Mouse (Mus musculus): ENCODE results near the gene Gstm5. TPM values are rescaled to one million over a fixed set of nuclear protein-coding genes. Genes with fewer than 3 reads are reported as not detected.

Gene Gstm5
- polyA plus RNA-seq, 1 experiment from 2014 or later = 239 TPM

DNA sequence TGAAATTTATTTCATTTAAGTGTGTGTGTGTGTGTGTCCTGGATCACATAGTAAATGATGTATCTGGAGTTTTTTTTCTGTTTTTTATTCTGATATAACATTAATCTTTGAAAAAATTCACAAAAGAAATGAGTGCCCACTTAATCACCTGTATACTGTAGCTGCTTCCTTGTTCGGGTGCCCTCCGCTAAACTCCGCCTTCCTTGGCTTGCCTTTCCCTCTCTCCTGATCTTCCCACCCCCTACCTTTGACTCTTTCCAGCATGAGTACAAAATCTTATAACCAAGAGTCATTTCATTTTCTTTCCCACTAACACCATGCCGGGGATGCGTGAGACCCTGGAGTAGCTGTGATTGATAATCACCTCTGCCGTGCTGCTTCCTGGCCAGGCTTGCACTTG, 36.5 kb downstream of the Gstm5 start:
- ATAC-seq = peak; percentile 8; the same call in 1 of the 2 replicates
- Histone ChIP-seq H3K4me1 (ENCODE audit: control insufficient read depth, insufficient read depth, low read length) (peaks cover 12% of the 10 kb centered on the region), H3K27me3 (ENCODE audit: control insufficient read depth, insufficient read depth, low read depth, low read length) (no peaks in the 10 kb centered on the region), H3K9me3 (replicated peaks; ENCODE audit: control insufficient read depth, low read length, poor library complexity, severe bottlenecking) (no peaks in the 10 kb centered on the region), H3K4me2 (ENCODE audit: low read length) (no peak overlapping the region), H3K9ac (ENCODE audit: low read depth, low read length) (no peak overlapping the region), H3K4me3 (ENCODE audit: low read depth, low read length) (no peak overlapping the region), H3K27ac (ENCODE audit: low read length) (peak overlapping the region; percentile 18; the same call in 1 of the 2 replicates), H3K36me3 (ENCODE audit: control insufficient read depth, insufficient read depth, low read length) (no peaks in the 10 kb centered on the region)
- 71% methylated on average over 6 of the region's 6 CpGs for WGBS

DNA sequence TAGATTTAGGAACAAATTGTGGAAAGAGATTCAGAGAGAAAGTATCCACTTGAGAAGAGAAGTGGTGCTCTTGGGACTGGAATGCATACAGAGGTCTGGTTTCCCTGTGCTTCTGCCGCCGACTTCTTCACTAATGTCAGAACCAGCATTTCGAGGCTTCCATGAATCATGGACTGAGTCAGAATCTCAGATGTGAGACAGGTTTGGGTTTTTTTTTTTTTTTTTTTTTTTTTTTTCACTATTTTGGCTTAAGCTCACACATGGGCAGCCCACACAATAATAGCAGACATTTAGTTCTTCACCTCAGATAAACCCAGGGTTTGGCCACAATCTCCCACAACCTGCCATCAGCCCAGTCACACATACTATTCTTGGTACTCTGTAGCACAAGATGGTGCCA, 39.6 kb downstream of the Gstm5 start:
- 87% methylated on average over 3 of the region's 3 CpGs for WGBS
- Histone ChIP-seq H3K36me3 (ENCODE audit: control insufficient read depth, insufficient read depth, low read length) (no peaks in the 10 kb centered on the region), H3K27ac (ENCODE audit: low read length) (no peak overlapping the region), H3K9me3 (replicated peaks; ENCODE audit: control insufficient read depth, low read length, poor library complexity, severe bottlenecking) (no peaks in the 10 kb centered on the region), H3K4me3 (ENCODE audit: low read depth, low read length) (no peak overlapping the region), H3K4me1 (ENCODE audit: control insufficient read depth, insufficient read depth, low read length) (peaks cover 16% of the 10 kb centered on the region), H3K4me2 (ENCODE audit: low read length) (no peak overlapping the region), H3K9ac (ENCODE audit: low read depth, low read length) (no peak overlapping the region), H3K27me3 (ENCODE audit: control insufficient read depth, insufficient read depth, low read depth, low read length) (no peaks in the 10 kb centered on the region)
- no peak for ATAC-seq

DNA sequence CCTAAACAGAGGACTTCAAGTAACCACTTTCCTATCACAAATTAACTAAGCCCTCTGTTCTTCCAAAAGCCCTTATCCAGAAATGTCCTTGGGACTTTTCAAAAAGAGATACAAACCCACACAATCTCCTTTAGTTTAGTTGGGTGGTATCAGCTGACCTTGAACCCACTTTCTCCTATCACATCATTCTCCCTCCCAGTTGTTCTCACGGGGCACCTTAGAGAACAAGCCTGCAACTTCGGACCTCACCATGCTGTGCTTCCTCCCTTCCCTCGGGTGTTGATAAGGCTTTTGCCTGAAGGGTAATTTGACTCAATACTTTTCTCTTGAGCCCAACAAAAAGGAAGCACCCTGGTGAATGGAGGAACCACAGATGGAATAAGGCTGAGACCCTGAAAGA, 40.3 kb downstream of the Gstm5 start:
- WGBS = 70% methylated on average over 3 of the region's 3 CpGs
- Histone ChIP-seq H3K36me3 (ENCODE audit: control insufficient read depth, insufficient read depth, low read length) (no peaks in the 10 kb centered on the region), H3K27ac (ENCODE audit: low read length) (no peak overlapping the region), H3K4me1 (ENCODE audit: control insufficient read depth, insufficient read depth, low read length) (peaks cover 18% of the 10 kb centered on the region), H3K9me3 (replicated peaks; ENCODE audit: control insufficient read depth, low read length, poor library complexity, severe bottlenecking) (no peaks in the 10 kb centered on the region), H3K4me2 (ENCODE audit: low read length) (no peak overlapping the region), H3K4me3 (ENCODE audit: low read depth, low read length) (no peak overlapping the region), H3K27me3 (ENCODE audit: control insufficient read depth, insufficient read depth, low read depth, low read length) (no peaks in the 10 kb centered on the region), H3K9ac (ENCODE audit: low read depth, low read length) (no peak overlapping the region)
- ATAC-seq = no peak

DNA sequence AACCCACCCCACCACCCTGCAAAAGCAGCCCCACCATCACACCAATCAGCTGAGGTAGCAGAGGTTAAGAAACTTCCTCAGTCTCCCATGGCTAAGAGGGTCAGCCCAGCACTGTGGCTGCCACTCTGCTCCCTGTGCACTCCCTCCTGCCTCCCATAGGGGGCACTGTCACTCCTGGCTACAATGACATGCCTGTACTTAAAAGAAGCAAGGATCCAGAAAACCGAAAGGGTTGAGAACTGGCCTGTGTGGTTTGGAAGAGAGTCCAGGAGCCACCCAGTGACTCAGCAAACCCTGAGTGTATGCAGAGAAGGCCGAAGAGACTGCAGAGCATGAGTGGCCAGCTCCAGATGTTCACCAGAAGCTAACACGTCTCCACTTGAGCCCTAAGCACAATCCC, 43.8 kb downstream of the Gstm5 start:
- no peak for ATAC-seq
- H3K9me3 ChIP-seq (replicated peaks; ENCODE audit: control insufficient read depth, low read length, poor library complexity, severe bottlenecking) = no peaks in the 10 kb centered on the region
- H3K27me3 ChIP-seq (ENCODE audit: control insufficient read depth, insufficient read depth, low read depth, low read length) = no peaks in the 10 kb centered on the region
- H3K4me1 ChIP-seq (ENCODE audit: control insufficient read depth, insufficient read depth, low read length) = peaks cover 16% of the 10 kb centered on the region; the same call in 1 of the 2 replicates
- 54% methylated on average over 3 of the region's 3 CpGs for WGBS
- no peak overlapping the region for H3K4me3 ChIP-seq (ENCODE audit: low read depth, low read length)
- no peak overlapping the region for H3K4me2 ChIP-seq (ENCODE audit: low read length)
- H3K27ac ChIP-seq (ENCODE audit: low read length) = peak overlapping the region; percentile 59
- H3K9ac ChIP-seq (ENCODE audit: low read depth, low read length) = no peak overlapping the region
- H3K36me3 ChIP-seq (ENCODE audit: control insufficient read depth, insufficient read depth, low read length) = no peaks in the 10 kb centered on the region

DNA sequence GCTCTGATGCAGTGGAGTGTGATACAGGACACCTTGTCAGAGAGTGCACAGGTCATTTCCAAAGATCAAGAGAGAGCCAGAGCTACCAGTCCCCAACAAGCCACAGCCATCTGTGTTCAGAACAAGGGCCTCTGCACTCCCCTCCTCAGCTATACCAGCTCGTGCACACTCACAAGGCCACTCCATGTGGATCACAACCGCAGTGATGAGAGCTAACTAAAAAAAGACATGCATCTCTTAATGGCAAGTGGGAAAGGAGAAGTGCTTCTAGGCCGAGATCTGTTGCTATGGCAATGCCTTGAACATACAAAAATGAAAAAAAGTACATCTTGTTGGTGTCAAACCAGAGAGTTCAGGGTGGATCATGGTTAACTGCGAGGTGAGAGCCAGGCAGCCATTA, 44.2 kb downstream of the Gstm5 start:
- Histone ChIP-seq H3K4me3 (ENCODE audit: low read depth, low read length) (no peak overlapping the region), H3K9me3 (replicated peaks; ENCODE audit: control insufficient read depth, low read length, poor library complexity, severe bottlenecking) (no peaks in the 10 kb centered on the region), H3K27me3 (ENCODE audit: control insufficient read depth, insufficient read depth, low read depth, low read length) (no peaks in the 10 kb centered on the region), H3K4me2 (ENCODE audit: low read length) (no peak overlapping the region), H3K27ac (ENCODE audit: low read length) (peak overlapping the region; percentile 59), H3K36me3 (ENCODE audit: control insufficient read depth, insufficient read depth, low read length) (no peaks in the 10 kb centered on the region), H3K4me1 (ENCODE audit: control insufficient read depth, insufficient read depth, low read length) (peaks cover 16% of the 10 kb centered on the region; the same call in 1 of the 2 replicates), H3K9ac (ENCODE audit: low read depth, low read length) (no peak overlapping the region)
- WGBS = 35% methylated on average over 4 of the region's 4 CpGs
- ATAC-seq = no peak

DNA sequence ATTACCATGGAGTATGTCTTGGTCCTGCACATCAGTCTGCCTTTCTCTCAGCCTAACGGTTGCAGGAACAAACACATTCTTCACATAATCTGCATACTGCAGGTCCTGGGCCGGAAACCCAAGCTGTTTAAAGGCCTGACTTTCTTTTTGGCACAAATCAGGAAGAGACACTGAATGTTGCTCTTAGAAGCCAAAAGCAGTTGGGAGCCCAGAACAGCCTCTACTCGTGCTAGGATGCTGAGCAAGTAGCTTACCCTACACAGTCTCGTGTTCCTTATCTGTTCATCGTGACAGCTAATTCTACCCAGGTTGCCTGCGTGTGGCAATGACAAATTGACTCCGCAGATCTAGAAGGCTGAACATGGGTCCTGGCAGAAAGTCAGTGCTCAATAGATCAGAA, 44.9 kb downstream of the Gstm5 start:
- H3K9ac ChIP-seq (ENCODE audit: low read depth, low read length) = no peak overlapping the region
- peaks cover 16% of the 10 kb centered on the region; the same call in 1 of the 2 replicates for H3K4me1 ChIP-seq (ENCODE audit: control insufficient read depth, insufficient read depth, low read length)
- ATAC-seq = no peak
- H3K27me3 ChIP-seq (ENCODE audit: control insufficient read depth, insufficient read depth, low read depth, low read length) = no peaks in the 10 kb centered on the region
- peak overlapping the region; percentile 30; the same call in 1 of the 2 replicates for H3K27ac ChIP-seq (ENCODE audit: low read length)
- H3K9me3 ChIP-seq (replicated peaks; ENCODE audit: control insufficient read depth, low read length, poor library complexity, severe bottlenecking) = no peaks in the 10 kb centered on the region
- 82% methylated on average over 7 of the region's 7 CpGs for WGBS
- H3K4me3 ChIP-seq (ENCODE audit: low read depth, low read length) = no peak overlapping the region
- H3K36me3 ChIP-seq (ENCODE audit: control insufficient read depth, insufficient read depth, low read length) = no peaks in the 10 kb centered on the region
- H3K4me2 ChIP-seq (ENCODE audit: low read length) = no peak overlapping the region

DNA sequence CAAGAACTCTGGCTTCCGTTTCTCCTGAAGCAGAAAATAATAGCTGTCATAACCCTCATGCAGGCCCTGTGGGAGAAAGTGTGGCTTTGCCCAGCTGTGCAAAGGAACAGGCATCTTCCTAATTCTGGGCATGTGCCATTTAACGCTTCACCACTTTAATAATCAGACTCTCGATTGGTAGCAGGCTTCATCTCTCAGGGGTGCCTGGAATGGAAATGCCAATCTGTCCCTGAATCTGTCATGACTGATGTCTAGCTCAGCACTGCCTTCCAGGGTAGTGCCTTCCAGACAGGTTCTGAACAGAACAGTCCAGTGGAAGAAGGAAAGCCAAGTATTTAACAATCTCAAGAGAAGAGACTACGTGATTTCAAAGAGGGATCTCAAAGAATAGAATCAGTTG, 45.6 kb downstream of the Gstm5 start:
- Histone ChIP-seq H3K4me1 (ENCODE audit: control insufficient read depth, insufficient read depth, low read length) (peaks cover 16% of the 10 kb centered on the region; the same call in 1 of the 2 replicates), H3K4me3 (ENCODE audit: low read depth, low read length) (no peak overlapping the region), H3K27me3 (ENCODE audit: control insufficient read depth, insufficient read depth, low read depth, low read length) (no peaks in the 10 kb centered on the region), H3K27ac (ENCODE audit: low read length) (no peak overlapping the region), H3K4me2 (ENCODE audit: low read length) (no peak overlapping the region), H3K9ac (ENCODE audit: low read depth, low read length) (no peak overlapping the region), H3K9me3 (replicated peaks; ENCODE audit: control insufficient read depth, low read length, poor library complexity, severe bottlenecking) (no peaks in the 10 kb centered on the region), H3K36me3 (ENCODE audit: control insufficient read depth, insufficient read depth, low read length) (no peaks in the 10 kb centered on the region)
- no peak for ATAC-seq
- WGBS = 61% methylated on average over 4 of the region's 4 CpGs

DNA sequence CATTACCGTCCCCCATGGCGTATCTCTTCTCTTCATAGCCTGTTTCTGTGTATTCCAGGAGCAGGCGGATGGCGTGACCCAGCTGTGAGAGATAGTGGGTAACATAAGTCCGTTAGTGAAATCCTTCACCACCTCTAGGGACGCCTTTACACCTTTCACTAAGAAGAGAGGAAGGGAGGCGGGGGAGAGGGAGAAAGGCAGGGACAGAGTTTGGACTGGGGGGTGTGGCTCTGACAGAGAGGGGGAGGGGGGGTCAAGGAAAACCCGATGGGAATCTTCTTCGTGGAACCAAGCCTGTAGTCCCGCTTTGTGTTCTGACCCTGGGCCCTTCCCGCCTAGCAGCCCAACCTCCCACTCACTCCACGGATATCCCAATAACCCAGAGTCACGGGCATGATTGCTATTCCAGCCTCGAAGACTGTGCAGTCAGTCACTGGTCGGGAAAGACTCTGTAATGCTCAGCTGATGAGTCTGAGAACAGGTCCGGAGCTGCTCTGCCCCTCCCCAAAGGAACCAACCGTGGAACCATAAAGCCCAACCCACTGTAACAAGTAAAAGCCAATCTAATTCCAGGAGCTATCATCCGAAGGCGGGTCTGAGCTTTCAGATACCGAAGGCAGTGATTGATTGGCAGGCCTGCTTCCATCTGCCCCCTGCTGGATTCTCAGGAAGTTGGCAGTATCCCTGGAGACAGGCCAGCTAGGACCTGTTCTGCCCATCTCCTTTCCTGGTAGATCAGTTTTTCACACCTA, 47.8 kb downstream of the Gstm5 start, which contains the start of gene Gstm6:
Gene Gstm6, minus strand, starts transcription at position 511 of the 752 bp plus-strand sequence.
- H3K36me3 ChIP-seq (ENCODE audit: control insufficient read depth, insufficient read depth, low read length) = no peaks in the 10 kb centered on the region
- H3K4me1 ChIP-seq (ENCODE audit: control insufficient read depth, insufficient read depth, low read length) = peaks cover 16% of the 10 kb centered on the region; the same call in 1 of the 2 replicates
- peak; percentile 91 for ATAC-seq
- H3K9ac ChIP-seq (ENCODE audit: low read depth, low read length) = peak within 1 kb of the TSS; percentile 55
- WGBS = 17% methylated on average over 20 of the region's 20 CpGs
- H3K27ac ChIP-seq (ENCODE audit: low read length) = peak within 1 kb of the TSS; percentile 29
- H3K4me2 ChIP-seq (ENCODE audit: low read length) = peak within 1 kb of the TSS; percentile 47
- H3K4me3 ChIP-seq (ENCODE audit: low read depth, low read length) = peak within 1 kb of the TSS; percentile 34
- no peaks in the 10 kb centered on the region for H3K9me3 ChIP-seq (replicated peaks; ENCODE audit: control insufficient read depth, low read length, poor library complexity, severe bottlenecking)
- H3K27me3 ChIP-seq (ENCODE audit: control insufficient read depth, insufficient read depth, low read depth, low read length) = no peaks in the 10 kb centered on the region

DNA sequence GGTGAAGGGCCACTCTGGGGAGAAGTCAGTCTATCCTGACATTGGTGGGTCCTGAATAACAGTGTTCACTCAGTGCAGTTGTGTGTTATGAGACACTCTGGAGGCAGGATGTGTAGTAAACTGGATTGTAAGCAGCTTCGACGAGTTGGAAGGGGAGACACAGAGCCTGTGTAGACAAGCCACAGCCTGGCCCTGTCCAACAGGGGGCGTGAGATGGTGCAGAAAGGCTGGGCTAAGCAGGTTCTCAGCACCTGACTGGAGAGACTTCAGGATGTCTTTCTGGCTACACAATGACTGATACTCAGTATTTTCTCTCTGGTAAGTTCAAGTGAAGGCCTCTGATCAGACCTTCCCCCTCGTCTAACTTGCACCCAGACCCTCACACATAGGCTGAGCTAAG, 50.1 kb downstream of the Gstm5 start:
- no peak overlapping the region for H3K4me2 ChIP-seq (ENCODE audit: low read length)
- no peak for ATAC-seq
- peaks cover 6% of the 10 kb centered on the region; the same call in 1 of the 2 replicates for H3K4me1 ChIP-seq (ENCODE audit: control insufficient read depth, insufficient read depth, low read length)
- H3K4me3 ChIP-seq (ENCODE audit: low read depth, low read length) = no peak overlapping the region
- no peak overlapping the region for H3K27ac ChIP-seq (ENCODE audit: low read length)
- WGBS = 53% methylated on average over 4 of the region's 4 CpGs
- H3K36me3 ChIP-seq (ENCODE audit: control insufficient read depth, insufficient read depth, low read length) = no peaks in the 10 kb centered on the region
- H3K9ac ChIP-seq (ENCODE audit: low read depth, low read length) = no peak overlapping the region
- H3K9me3 ChIP-seq (replicated peaks; ENCODE audit: control insufficient read depth, low read length, poor library complexity, severe bottlenecking) = no peaks in the 10 kb centered on the region
- H3K27me3 ChIP-seq (ENCODE audit: control insufficient read depth, insufficient read depth, low read depth, low read length) = no peaks in the 10 kb centered on the region
